ENCODE assay signal across 7 mouse cellular contexts in genomic region chr16:33829842-33830511, GRCm38 (mm10). TPM values are rescaled to one million over a fixed set of nuclear protein-coding genes. Genes with fewer than 3 reads are reported as not detected.
DNase-seq lines count a peak whose midpoint lies in the region; TF ChIP-seq lines count a peak whose summit lies in the region.

No protein-coding gene starts in this region.

- no peak for TF ChIP-seq POLR2A in embryonic fibroblast, embryonic 13.5 days (IDR thresholded peaks at IDR 0.05; ENCODE audit: low read depth, low read length)

- intact Hi-C loops in heart, postnatal 10 days (cut with DNase I) = no loop called here

- no peak for TF ChIP-seq CTCF in embryonic fibroblast, embryonic 13.5 days (IDR thresholded peaks at IDR 0.05; ENCODE audit: borderline replicate concordance, insufficient read depth, low read length)

- peak overlapping the region; percentile 88 for H3K27ac ChIP-seq in embryonic fibroblast, embryonic 13.5 days (ENCODE audit: insufficient read depth, low read length)

- peaks cover 10% of the 10 kb centered on the region for H3K4me1 ChIP-seq in embryonic fibroblast, embryonic 13.5 days (ENCODE audit: control insufficient read depth, insufficient read depth, low read length)

- peak overlapping the region; percentile 85 for H3K4me3 ChIP-seq in embryonic fibroblast, embryonic 13.5 days (ENCODE audit: insufficient read depth, low read length)

- peak; percentile 63 for DNase-seq in MN1 (ENCODE audit: low spot score)
- DNase-seq in adrenal gland, postnatal 25 days = peak; percentile 61
- DNase-seq in heart, postnatal 10 days = peak; percentile 69 to 72
- peak; percentile 60 to 79 for DNase-seq in kidney, postnatal 25 days
- peak; percentile 52 for DNase-seq in lung, postnatal 25 days (ENCODE audit: low spot score)
- DNase-seq in retina, postnatal 1 day = peak; percentile 69

RNA-seq across cellular contexts. Expression of gene Itgb5, which starts 0.5 kb away (rescaled TPM):
- 159 and 212 TPM in 2 replicates for total RNA-seq in adrenal gland, postnatal 25 days (2021)
- polyA plus RNA-seq in embryonic fibroblast, embryonic 13.5 days (2011; ENCODE audit: insufficient read length, low read depth, missing spikeins) = 330 and 348 TPM in 2 replicates
- total RNA-seq in heart, postnatal 10 days (2021) = 10 to 100 TPM; 83.0 to 85.0 TPM

RNA-seq across cellular contexts. Expression of gene Muc13, which starts 36.1 kb away (rescaled TPM):
- total RNA-seq in adrenal gland, postnatal 25 days (2021) = not detected in 2 replicates
- not detected in 2 replicates for polyA plus RNA-seq in embryonic fibroblast, embryonic 13.5 days (2011; ENCODE audit: insufficient read length, low read depth, missing spikeins)
- under 1 TPM in 1 of 2 experiments, not detected in 1; 0.07 TPM for total RNA-seq in heart, postnatal 10 days (2021)

Comparison
In these comparisons a context has a peak if more than half of its experiments do, and no peak if none do; other contexts are left out.
1. Peak in every context shown above with its lines: DNase-seq, H3K4me3 ChIP-seq and H3K27ac ChIP-seq.